Mouse (Mus musculus) frontal cortex, adult (tissue): ENCODE measurements around the gene Slc2a1.

Experiments used
- ATAC-seq: cut with Nextera tagmentation; 2 replicates; pipeline ENCODE4 v1.9.2; 2017; ENCODE audit warnings: mild to moderate bottlenecking, moderate library complexity, mixed read lengths; ENCODE audit not compliant: low TSS enrichment

The Slc2a1 gene

DNA sequence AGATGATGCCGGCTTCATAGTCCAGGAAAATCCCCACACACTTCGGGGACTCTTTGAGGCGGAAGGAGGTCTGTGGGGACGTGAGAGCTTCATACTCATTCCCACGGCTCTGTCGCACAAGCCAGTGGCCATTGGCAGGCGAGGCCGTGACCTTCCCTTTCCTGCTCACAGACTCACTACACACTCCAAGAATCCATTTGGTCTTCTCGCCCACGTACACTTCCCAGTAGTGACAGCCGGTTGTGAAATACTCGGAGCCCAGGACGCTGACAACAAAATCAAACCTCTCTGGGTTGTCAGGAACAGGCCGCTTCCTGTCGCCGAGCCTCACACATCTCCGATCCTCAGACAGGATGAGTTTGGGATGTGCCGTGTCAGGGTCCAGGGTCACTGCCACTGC lies 69.8 kb downstream of the Slc2a1 start:
- no peak for ATAC-seq

DNA sequence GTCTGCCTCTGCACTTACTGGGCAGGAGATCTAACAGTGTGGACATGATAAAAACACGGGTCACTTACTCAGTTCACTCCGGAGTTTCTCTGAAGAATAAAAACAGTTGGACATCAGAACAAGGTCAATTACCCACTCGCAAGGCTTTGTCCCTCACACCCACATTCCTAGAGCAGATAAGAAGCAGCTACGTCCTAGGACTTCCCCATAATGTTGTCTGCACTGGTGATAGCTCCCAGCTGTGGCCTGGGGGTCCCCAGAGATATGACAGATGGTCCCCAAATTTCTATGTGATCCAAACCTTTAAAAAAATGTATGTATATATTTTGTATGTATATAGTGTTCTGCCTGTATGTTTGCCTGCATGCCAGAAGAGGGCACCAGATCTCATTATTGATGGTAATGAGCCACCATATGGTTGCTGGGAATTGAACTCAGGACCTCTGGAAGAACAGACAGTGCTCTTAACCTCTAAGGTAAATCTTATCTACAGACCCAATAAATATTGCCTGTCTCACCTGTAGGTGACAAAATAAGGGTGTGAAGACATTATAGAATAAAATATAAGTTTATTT lies 71.7 kb downstream of the Slc2a1 start:
- no peak for ATAC-seq

DNA sequence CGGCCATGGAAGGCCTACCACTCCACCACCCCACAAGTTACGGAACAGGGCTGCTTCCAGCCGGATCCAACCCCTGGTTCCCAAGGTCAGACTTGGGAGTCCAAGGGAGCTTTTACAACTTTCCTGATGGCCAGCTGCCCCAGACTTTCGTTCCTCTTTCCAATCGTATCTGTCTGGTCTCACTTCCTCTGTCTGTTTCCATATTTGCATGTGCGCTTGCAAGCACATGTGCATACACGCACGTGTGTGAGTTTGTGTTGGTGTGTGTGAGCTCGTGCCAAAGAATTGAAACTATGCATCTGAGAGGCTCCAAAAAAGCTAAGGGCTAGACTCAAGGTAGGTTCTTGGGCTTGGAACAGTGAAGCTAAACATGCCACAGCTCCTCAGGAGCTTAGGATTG lies 72.9 kb downstream of the Slc2a1 start:
- no peak for ATAC-seq

DNA sequence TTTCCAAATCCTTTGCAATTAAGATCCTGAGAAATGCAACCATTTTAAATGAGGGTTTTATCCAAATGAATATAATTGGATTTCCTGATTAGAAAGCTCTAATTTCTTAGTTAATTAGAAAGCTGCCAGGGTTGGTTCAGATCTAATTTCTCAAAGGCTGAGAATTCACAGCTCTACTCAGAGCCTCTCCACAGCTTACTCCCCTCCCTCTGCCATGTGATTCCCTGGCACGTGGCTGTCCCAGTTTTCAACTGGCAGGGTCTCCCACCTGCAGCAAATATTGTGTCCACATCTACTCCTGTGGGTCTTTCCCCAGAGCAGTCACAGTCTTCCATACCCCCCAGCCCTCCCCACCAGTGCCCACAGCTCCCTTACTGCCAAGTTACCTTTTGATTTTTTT lies 75.0 kb downstream of the Slc2a1 start:
- ATAC-seq, result no peak

DNA sequence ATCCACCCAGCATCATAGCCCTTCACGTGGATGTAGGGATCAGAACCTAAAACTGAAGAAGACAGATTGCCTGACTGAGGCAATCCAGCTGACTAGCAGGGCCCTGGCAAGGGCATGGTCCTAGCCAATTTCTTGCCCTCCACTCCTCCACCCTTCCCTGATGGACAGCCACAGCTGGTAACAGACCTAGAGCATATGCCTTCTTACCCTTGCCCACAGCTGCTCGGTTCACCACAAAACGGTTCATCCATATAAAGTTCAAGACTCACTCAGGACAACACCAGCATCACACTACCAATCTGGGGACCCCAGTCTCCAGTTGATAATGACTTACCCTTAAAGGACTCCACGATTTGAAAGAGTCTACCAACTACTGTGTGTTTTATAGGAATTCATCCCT lies 77.3 kb downstream of the Slc2a1 start:
- ATAC-seq, result no peak
